Mouse (Mus musculus) midbrain, embryonic 16.5 days (tissue): ENCODE measurements at regions not wholly inside any gene's neighbourhood (a gene's known extent, or its start where the extent isn't known, plus 50 kb on each side); places are given as distances from the start of the nearest gene placed in this dataset.

Source experiments
- ATAC-seq: fragments of 200-750 bp; cut with Nextera tagmentation; 2 replicates; pipeline ENCODE4 v1.8.0; 2017; ENCODE audit warnings: moderate TSS enrichment
- H3K27ac ChIP-seq: fragments of 300-500 bp; sonication (generic); 2 replicates; pipeline ENCODE4 v1.5.1; 2014; ENCODE audit warnings: mild to moderate bottlenecking, low read length, mixed read lengths
- H3K27me3 ChIP-seq: fragments of 300-500 bp; sonication (generic); 2 replicates; pipeline ENCODE4 v1.6.1; 2014; ENCODE audit warnings: low read depth, low read length, mixed read lengths; ENCODE audit not compliant: control insufficient read depth, insufficient read depth
- H3K36me3 ChIP-seq: fragments of 300-500 bp; sonication (generic); 2 replicates; pipeline ENCODE4 v1.6.1; 2014; ENCODE audit warnings: mild to moderate bottlenecking, low read length, moderate library complexity, mixed read lengths; ENCODE audit not compliant: control insufficient read depth, insufficient read depth
- H3K4me1 ChIP-seq: fragments of 300-500 bp; sonication (generic); 2 replicates; pipeline ENCODE4 v1.6.1; 2014; ENCODE audit warnings: mild to moderate bottlenecking, low read length, mixed read lengths; ENCODE audit not compliant: control insufficient read depth, insufficient read depth
- H3K4me2 ChIP-seq: fragments of 300-500 bp; sonication (generic); 2 replicates; pipeline ENCODE4 v1.6.1; 2014; ENCODE audit warnings: mild to moderate bottlenecking, low read length, mixed read lengths
- H3K4me3 ChIP-seq: fragments of 300-500 bp; sonication (generic); 2 replicates; pipeline ENCODE4 v1.5.1; 2014; ENCODE audit warnings: low read depth, mild to moderate bottlenecking, low read length, moderate library complexity, mixed read lengths
- H3K9ac ChIP-seq: fragments of 300-500 bp; sonication (generic); 2 replicates; pipeline ENCODE4 v1.6.1; 2014; ENCODE audit warnings: low read depth, low read length, mixed read lengths
- H3K9me3 ChIP-seq: fragments of 300-500 bp; sonication (generic); replicated peaks from 2 replicates; pipeline ENCODE4 v1.6.1; 2014; ENCODE audit warnings: mild to moderate bottlenecking, low read length, mixed read lengths; ENCODE audit not compliant: control insufficient read depth, poor library complexity, severe bottlenecking
- WGBS: fragments of 180-500 bp; shearing (Covaris S2); extraction: QIAGEN DNeasy Blood & Tissue Kit; methylation state at CpG from one replicate; pipeline ENCODE4 v1.1.7; 2014; 5-methylcytosine and 5-hydroxymethylcytosine counted together

DNA sequence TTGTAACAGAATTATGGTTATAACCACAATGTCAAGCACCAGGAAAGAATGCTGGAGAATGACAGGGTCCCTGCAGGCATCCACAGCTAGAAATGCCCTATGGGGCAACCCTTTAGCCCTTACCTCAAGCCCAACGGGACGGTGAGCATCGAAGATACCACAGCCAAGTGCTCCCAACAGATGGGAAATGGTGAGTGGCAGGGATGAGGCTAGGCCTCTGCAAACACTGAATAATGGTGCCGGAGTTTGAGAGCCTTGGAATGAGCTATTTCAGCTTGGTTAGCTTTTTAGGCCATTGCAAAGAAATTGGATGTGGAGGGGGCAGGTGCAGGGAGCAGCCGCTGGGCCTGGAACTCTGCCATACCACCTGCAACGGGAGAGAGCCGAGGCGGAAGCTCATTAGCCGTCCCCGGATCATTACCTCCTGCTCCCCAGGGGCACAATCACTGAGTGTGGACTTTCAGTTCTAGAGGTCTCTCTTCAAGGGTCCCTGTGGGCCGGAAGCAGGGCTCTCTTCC, 117.9 kb downstream of the Usp31 start:
- Histone ChIP-seq H3K27ac (no peak overlapping the region), H3K4me2 (no peak overlapping the region), H3K9me3 (no peaks in the 10 kb centered on the region), H3K9ac (no peak overlapping the region), H3K36me3 (no peaks in the 10 kb centered on the region), H3K4me1 (no peaks in the 10 kb centered on the region), H3K4me3 (no peak overlapping the region), H3K27me3 (no peaks in the 10 kb centered on the region)
- no peak for ATAC-seq
- 40% methylated on average over 11 of the region's 11 CpGs for WGBS

DNA sequence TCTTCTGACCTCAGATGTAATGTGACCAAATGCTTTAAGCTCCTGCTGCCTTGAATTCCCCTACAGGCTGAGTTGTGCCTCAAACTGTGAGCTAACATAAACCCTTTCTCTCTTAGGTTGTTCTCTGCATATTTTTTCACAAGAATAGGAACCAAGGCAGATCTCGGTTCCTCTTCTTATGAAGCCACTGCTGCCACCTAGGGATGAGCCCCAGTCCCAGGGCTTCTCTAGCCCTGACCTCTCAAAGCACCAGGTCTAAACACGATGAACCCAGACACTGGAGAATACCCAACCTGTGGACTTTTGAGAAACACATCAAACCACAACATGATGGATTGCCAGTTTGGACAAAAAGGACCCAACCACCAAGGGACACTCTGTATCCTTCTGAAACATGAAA, 119.3 kb downstream of the Usp31 start:
- no peaks in the 10 kb centered on the region for H3K4me1 ChIP-seq
- no peak for ATAC-seq
- H3K4me2 ChIP-seq = no peak overlapping the region
- WGBS = 76% methylated on average over 2 of the region's 2 CpGs
- H3K9ac ChIP-seq = no peak overlapping the region
- H3K27me3 ChIP-seq = no peaks in the 10 kb centered on the region
- H3K27ac ChIP-seq = no peak overlapping the region
- no peaks in the 10 kb centered on the region for H3K36me3 ChIP-seq
- no peaks in the 10 kb centered on the region for H3K9me3 ChIP-seq
- H3K4me3 ChIP-seq = no peak overlapping the region

DNA sequence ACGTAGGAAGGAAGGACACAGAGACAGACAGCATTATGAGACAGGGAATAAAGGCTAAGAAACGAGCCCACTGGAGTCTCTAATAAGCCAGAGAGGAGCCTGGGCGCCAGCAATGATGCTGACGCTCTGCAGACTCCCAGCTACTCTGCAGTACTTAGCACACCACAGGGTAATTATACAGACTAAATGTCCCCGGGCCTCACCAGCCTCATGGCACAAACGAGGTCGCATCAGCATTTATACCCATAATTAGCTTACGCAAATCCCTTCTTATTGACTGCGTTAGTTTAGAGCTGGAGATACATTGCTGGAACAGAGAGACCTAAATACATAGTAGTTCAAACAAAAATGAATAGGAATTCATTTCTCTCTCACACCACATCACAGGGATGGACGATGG, 121.3 kb downstream of the Usp31 start:
- H3K36me3 ChIP-seq = no peaks in the 10 kb centered on the region
- H3K4me3 ChIP-seq = no peak overlapping the region
- no peak for ATAC-seq
- no peak overlapping the region for H3K9ac ChIP-seq
- no peaks in the 10 kb centered on the region for H3K4me1 ChIP-seq
- H3K9me3 ChIP-seq = no peaks in the 10 kb centered on the region
- H3K27ac ChIP-seq = no peak overlapping the region
- no peak overlapping the region for H3K4me2 ChIP-seq
- WGBS = 58% methylated on average over 10 of the region's 10 CpGs
- H3K27me3 ChIP-seq = no peaks in the 10 kb centered on the region

DNA sequence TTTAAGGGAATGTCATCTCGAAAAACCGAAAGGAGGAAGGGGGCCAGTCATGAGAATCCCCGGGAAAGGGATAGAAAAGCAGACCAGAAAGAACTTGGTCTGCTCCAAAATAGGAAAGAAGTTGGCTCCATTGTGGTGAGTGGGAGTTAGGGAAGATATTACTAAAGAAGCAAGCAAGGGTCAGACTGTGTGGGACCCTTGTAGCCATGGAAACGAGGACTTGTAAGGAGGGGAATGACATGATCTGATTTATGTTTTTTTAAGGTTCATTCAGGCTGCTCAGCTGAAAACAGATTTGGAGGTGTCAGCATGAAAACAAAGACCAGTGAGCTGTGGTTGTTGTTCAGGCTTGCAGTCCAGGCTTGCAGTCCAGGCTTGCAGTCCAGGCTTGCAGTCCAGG, 127.6 kb downstream of the Usp31 start:
- Histone ChIP-seq H3K36me3 (no peaks in the 10 kb centered on the region), H3K4me3 (no peak overlapping the region), H3K4me1 (peaks cover 6% of the 10 kb centered on the region; the same call in 1 of the 2 replicates), H3K4me2 (no peak overlapping the region), H3K9me3 (no peaks in the 10 kb centered on the region), H3K9ac (no peak overlapping the region), H3K27me3 (no peaks in the 10 kb centered on the region), H3K27ac (no peak overlapping the region)
- WGBS = 6% methylated on average over 4 of the region's 4 CpGs
- no peak for ATAC-seq

DNA sequence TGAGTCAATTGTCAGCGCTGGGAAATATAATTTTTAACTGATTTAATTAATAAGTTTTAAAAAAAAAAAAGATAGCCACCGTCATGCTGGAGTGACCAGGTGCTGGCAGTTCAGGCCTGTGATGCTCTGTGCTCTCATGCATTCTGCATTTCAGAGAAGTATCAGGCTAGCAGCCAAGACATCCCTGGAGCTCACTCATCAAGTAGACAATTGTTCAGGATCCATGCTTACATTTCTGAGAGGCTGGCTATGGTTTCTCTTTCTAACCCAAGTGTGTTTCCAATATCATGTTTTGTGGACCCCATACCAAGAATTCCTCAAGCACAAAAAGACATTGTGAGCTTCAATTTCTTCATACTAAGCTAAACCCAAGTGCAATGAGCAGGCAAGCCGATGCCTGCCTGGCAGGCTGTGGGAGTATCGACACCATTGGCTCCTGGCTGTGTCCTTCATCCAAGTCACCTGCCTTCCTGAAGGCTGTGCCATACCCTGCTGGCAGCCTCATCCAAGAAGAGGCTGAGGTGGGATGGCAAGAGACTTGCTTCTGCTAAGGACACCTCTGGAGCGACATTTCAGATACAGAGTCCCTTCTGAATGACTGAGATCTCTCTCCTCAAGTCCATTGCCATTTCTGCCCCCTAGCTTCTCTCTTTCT, 134.2 kb downstream of the Usp31 start:
- WGBS = 80% methylated on average over 5 of the region's 5 CpGs
- Histone ChIP-seq H3K9ac (no peak overlapping the region), H3K4me3 (no peak overlapping the region), H3K9me3 (no peaks in the 10 kb centered on the region), H3K36me3 (no peaks in the 10 kb centered on the region), H3K4me1 (no peaks in the 10 kb centered on the region), H3K27me3 (no peaks in the 10 kb centered on the region), H3K4me2 (no peak overlapping the region), H3K27ac (no peak overlapping the region)
- no peak for ATAC-seq

DNA sequence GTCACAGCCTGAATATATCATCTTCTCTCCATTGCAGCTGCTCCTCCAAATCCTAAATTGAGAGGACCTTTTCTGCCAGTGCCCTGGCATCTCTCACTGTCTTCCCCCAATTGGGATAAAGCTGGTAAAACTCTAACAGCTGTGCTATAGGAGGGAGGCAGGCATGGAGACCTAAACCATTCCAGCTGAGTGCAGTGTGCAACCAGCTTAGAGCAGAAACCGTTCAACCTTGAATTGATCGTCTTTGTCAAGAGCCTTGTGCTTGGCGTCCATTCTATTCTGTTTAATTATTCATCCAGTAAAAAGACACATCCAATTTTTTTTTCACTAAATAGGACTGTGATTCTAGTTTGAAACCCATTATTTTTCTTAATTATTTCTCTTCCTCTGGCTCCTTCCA, 135.3 kb downstream of the Usp31 start:
- Histone ChIP-seq H3K36me3 (no peaks in the 10 kb centered on the region), H3K4me3 (no peak overlapping the region), H3K27me3 (no peaks in the 10 kb centered on the region), H3K4me2 (no peak overlapping the region), H3K27ac (no peak overlapping the region), H3K9ac (no peak overlapping the region), H3K9me3 (no peaks in the 10 kb centered on the region), H3K4me1 (no peaks in the 10 kb centered on the region)
- WGBS = 18% methylated on average over 3 of the region's 3 CpGs
- ATAC-seq = 0 out of 2 replicates have a peak, but pooled peaks have one; percentile 36

DNA sequence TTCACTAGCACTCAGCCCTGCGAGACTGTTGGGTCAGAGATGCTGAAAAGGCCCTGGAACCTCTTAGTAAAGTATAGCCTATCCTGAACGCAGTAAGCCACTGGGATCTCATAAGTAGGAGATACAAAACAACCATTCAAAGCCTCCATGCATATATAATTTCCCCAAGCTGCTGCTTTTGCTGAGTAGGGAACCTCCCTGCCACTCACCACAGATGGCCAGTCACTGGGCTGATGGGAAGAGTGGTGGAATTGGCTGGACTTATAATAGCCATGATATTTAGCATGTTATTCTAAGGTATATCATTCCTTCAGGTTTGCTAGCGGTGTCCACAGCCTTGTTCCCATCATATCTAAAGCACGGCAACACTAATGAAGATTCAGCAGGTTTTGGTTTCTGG, 135.8 kb downstream of the Usp31 start:
- no peak overlapping the region for H3K27ac ChIP-seq
- no peak overlapping the region for H3K4me2 ChIP-seq
- no peaks in the 10 kb centered on the region for H3K36me3 ChIP-seq
- H3K4me1 ChIP-seq = no peaks in the 10 kb centered on the region
- no peak for ATAC-seq
- WGBS = 52% methylated on average over 4 of the region's 4 CpGs
- H3K4me3 ChIP-seq = no peak overlapping the region
- H3K9ac ChIP-seq = no peak overlapping the region
- H3K27me3 ChIP-seq = no peaks in the 10 kb centered on the region
- no peaks in the 10 kb centered on the region for H3K9me3 ChIP-seq

DNA sequence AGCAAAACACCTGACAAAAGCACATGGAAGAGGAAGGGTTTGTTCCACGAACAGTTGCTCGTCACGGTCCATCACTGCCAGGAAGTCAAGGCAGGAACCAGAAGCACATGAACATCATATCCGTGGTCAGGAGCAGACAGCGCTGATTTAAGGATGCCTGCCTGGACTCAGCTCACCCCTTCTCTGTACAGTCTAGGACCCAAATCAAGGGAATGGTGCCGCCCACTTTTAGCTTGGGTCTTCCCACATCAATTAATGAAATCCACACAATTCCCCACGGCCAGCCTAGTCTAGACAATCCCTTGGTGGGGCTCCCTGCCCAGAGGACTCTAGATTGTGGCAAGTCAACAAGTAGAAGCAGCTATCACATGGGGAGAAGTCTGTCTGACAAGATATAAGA, 137.8 kb downstream of the Usp31 start:
- Histone ChIP-seq H3K4me1 (no peaks in the 10 kb centered on the region), H3K36me3 (no peaks in the 10 kb centered on the region), H3K4me2 (no peak overlapping the region), H3K9ac (no peak overlapping the region), H3K27me3 (no peaks in the 10 kb centered on the region), H3K27ac (no peak overlapping the region), H3K4me3 (no peak overlapping the region), H3K9me3 (no peaks in the 10 kb centered on the region)
- 87% methylated on average over 7 of the region's 7 CpGs for WGBS
- ATAC-seq = no peak

DNA sequence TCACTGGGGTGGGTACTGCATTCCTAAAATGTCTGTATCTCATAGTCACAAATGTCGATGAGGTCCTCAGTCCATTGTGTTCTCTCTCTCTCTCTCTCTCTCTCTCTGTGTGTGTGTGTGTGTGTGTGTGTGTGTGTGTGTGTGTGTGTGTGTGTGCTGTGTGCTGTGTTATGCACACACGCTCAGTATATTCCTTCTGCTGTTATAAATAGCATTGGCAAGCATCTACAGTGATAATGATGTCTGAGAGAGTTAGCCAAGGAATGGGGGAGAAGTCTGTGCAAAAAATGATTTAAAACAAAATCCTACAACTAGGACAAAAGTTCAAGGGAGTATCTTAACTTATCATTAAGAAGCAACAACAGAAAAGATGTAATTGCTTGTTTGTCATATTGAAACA, 139.0 kb downstream of the Usp31 start:
- Histone ChIP-seq H3K4me1 (no peaks in the 10 kb centered on the region), H3K36me3 (no peaks in the 10 kb centered on the region), H3K4me2 (no peak overlapping the region), H3K9me3 (no peaks in the 10 kb centered on the region), H3K9ac (no peak overlapping the region), H3K27me3 (no peaks in the 10 kb centered on the region), H3K27ac (no peak overlapping the region), H3K4me3 (no peak overlapping the region)
- 68% methylated on average over 2 of the region's 2 CpGs for WGBS
- ATAC-seq = no peak
